ENCODE assay signal across 8 mouse cellular contexts in genomic region chr2:109462246-109462645, GRCm38 (mm10).
DNase-seq lines count a peak whose midpoint lies in the region; TF ChIP-seq lines count a peak whose summit lies in the region.
"Not testable (repeated sequence)": the region's sequence is repeated elsewhere in the genome, so short reads cannot be mapped to it uniquely, and the experiment has no call there.

No protein-coding gene starts in this region.

- TF ChIP-seq CTCF in liver, adult 2 months (IDR thresholded peaks at IDR 0.05; ENCODE audit: low read depth, low read length), result not testable (repeated sequence)

- 16% methylated on average over 1 of the region's 1 CpGs for whole genome bisulfite sequencing in liver, adult 2 months

- H3K36me3 ChIP-seq in liver, adult 2 months (ENCODE audit: control insufficient read depth, insufficient read depth, low read length), result not testable (repeated sequence)

- not testable (repeated sequence) for H3K27ac ChIP-seq in liver, adult 2 months (replicated peaks; ENCODE audit: insufficient read depth, low read depth, low read length)

- H3K79me2 ChIP-seq in liver, adult 2 months (ENCODE audit: control insufficient read depth, insufficient read depth, low read length), result not testable (repeated sequence)

- H3K27me3 ChIP-seq in liver, adult 2 months (ENCODE audit: control insufficient read depth, insufficient read depth, low read length), result not testable (repeated sequence)

- not testable (repeated sequence) for H3K4me3 ChIP-seq in liver, adult 2 months (ENCODE audit: insufficient read depth, low read depth, low read length)

- H3K4me1 ChIP-seq in liver, adult 2 months (ENCODE audit: control insufficient read depth, insufficient read depth, low read length), result not testable (repeated sequence)

- peak; percentile 16 for DNase-seq in NIH3T3 (ENCODE audit: low read depth)
- DNase-seq in adipocyte (ENCODE audit: low spot score), result peak; percentile 22
- peak; percentile 35 for DNase-seq in adrenal gland, adult 2 months
- DNase-seq in adrenal gland, adult 8-10 months, result peak; percentile 18
- DNase-seq in adrenal gland, postnatal 14 days, result peak; percentile 11
- DNase-seq in fat pad, adult 2 months (ENCODE audit: extremely low read depth, low read depth, low spot score), result peak; percentile 33
- DNase-seq in gonadal fat pad, adult 2 months (ENCODE audit: low read depth), result peak; percentile 42
- peak; percentile 92 for DNase-seq in liver, adult 2 months (ENCODE audit: extremely low read depth, low read depth, low spot score)

- not testable (repeated sequence) for TF ChIP-seq POLR2A in liver, adult 2 months (IDR thresholded peaks at IDR 0.05; ENCODE audit: extremely low read depth, insufficient read depth, low read length)

- H3K9ac ChIP-seq in liver, adult 2 months (ENCODE audit: low read depth, low read length), result not testable (repeated sequence)

Comparison
In these comparisons a context has a peak if more than half of its experiments do, and no peak if none do; other contexts are left out.
1. DNase-seq: peak in every context shown above with its lines; median percentile 92 in liver, adult 2 months; 42 in gonadal fat pad, adult 2 months; 35 in adrenal gland, adult 2 months; 33 in fat pad, adult 2 months; 22 in adipocyte; 18 in adrenal gland, adult 8-10 months; 16 in NIH3T3; 11 in adrenal gland, postnatal 14 days.